Mouse (Mus musculus): ENCODE results near the gene Lztfl1. TPM values are rescaled to one million over a fixed set of nuclear protein-coding genes. Genes with fewer than 3 reads are reported as not detected.

Lztfl1 gene
- polyA plus RNA-seq, 1 experiment from 2014 or later = 20.7 TPM

GRCm38 (mm10) chr9:123734133-123734532, 16.6 kb upstream of the Lztfl1 start:
- Histone ChIP-seq H3K27ac (no peak overlapping the region), H3K9me3 (replicated peaks) (no peaks in the 10 kb centered on the region), H3K4me3 (replicated peaks) (no peak overlapping the region), H3K9ac (no peak overlapping the region), H3K4me2 (no peak overlapping the region), H3K36me3 (no peaks in the 10 kb centered on the region), H3K4me1 (replicated peaks) (no peaks in the 10 kb centered on the region), H3K27me3 (no peaks in the 10 kb centered on the region)
- WGBS (ENCODE audit: insufficient replicate concordance) = 44% methylated on average over 3 of the region's 3 CpGs
- no peak for ATAC-seq (ENCODE audit: low read depth)
- no peak for DNase-seq

DNA sequence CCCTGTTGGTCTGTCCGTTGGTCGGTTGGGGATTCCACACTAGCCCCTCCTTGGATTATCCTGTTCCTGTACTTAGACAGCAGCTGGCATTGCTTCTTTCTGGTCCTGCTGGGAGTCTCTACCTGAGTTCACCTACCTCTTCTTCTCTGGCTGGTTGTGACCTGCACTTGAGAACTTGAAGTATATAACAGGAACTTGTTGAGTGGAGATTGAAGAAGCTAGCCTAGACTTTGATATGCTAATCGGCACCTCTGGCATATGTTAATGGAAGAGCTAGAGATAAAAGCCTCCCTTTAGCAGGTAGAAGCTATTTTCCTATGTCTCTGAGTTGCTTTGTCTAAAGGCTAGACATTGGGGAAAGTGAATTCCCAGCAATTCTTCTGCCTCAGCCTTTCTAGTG, 13.8 kb upstream of the Lztfl1 start:
- ATAC-seq (ENCODE audit: low read depth) (no peak), DNase-seq (no peak)
- 53% methylated on average over 3 of the region's 3 CpGs for WGBS (ENCODE audit: insufficient replicate concordance)
- H3K9me3 ChIP-seq (replicated peaks) = no peaks in the 10 kb centered on the region
- no peaks in the 10 kb centered on the region for H3K36me3 ChIP-seq
- no peak overlapping the region for H3K9ac ChIP-seq
- H3K4me2 ChIP-seq = no peak overlapping the region
- H3K27me3 ChIP-seq = no peaks in the 10 kb centered on the region
- H3K27ac ChIP-seq = no peak overlapping the region
- no peak overlapping the region for H3K4me3 ChIP-seq (replicated peaks)
- no peaks in the 10 kb centered on the region for H3K4me1 ChIP-seq (replicated peaks)

GRCm38 (mm10) chr9:123722737-123723493, 5.4 kb upstream of the Lztfl1 start:
- WGBS (ENCODE audit: insufficient replicate concordance) = 44% methylated on average over 2 of the region's 2 CpGs
- Histone ChIP-seq H3K9ac (no peak overlapping the region), H3K4me2 (no peak overlapping the region)

GRCm38 (mm10) chr9:123716301-123716700, 1.2 kb downstream of the Lztfl1 start:
- peaks cover 6% of the 10 kb centered on the region; the same call in 1 of the 2 replicates for H3K36me3 ChIP-seq
- ATAC-seq (ENCODE audit: low read depth) = no peak
- H3K4me2 ChIP-seq = peak overlapping the region; percentile 83
- H3K9ac ChIP-seq = peak overlapping the region; percentile 42; the same call in 1 of the 2 replicates
- peaks cover 15% of the 10 kb centered on the region for H3K4me1 ChIP-seq (replicated peaks)
- no peaks in the 10 kb centered on the region for H3K9me3 ChIP-seq (replicated peaks)
- WGBS (ENCODE audit: insufficient replicate concordance) = 59% methylated on average over 3 of the region's 3 CpGs
- DNase-seq = no peak
- 0 out of 2 replicates have a peak, but pooled peaks cover 6% of the 10 kb centered on the region for H3K27me3 ChIP-seq
- peak overlapping the region; percentile 84 for H3K4me3 ChIP-seq (replicated peaks)
- H3K27ac ChIP-seq = no peak overlapping the region

More at GRCm38 (mm10) chr9:123722737-123723493, 5.4 kb upstream of the Lztfl1 start:
- Histone ChIP-seq H3K4me3 (replicated peaks) (no peak overlapping the region), H3K27ac (no peak overlapping the region), H3K36me3 (no peaks in the 10 kb centered on the region), H3K4me1 (replicated peaks) (peaks cover 2% of the 10 kb centered on the region; the same call in 1 of the 2 replicates), H3K27me3 (0 out of 2 replicates have a peak, but pooled peaks cover 6% of the 10 kb centered on the region), H3K9me3 (replicated peaks) (no peaks in the 10 kb centered on the region)
- ATAC-seq (ENCODE audit: low read depth) (no peak), DNase-seq (no peak)

DNA sequence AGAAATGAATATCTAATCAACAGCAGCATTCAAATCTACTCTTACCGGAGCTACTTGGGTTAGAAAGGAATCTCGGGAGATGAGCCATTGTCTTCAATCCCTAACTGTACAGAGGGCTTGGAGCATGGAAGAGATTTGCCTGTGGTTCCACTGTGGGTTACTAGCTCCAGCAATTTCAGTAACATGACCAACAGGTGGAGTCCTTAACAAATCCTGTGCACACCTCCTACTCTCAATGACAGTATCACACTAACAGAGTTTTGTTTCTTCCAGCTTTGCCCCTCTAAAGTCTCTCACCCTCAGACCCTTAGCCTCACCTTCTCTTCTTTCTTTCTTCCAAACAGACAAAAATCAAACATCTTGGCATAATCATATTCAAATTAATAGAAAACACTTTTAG, 4.4 kb downstream of the Lztfl1 start:
- Histone ChIP-seq H3K27ac (no peak overlapping the region), H3K4me2 (no peak overlapping the region), H3K4me1 (replicated peaks) (peaks cover 15% of the 10 kb centered on the region), H3K9ac (no peak overlapping the region), H3K9me3 (replicated peaks) (no peaks in the 10 kb centered on the region), H3K4me3 (replicated peaks) (no peak overlapping the region), H3K27me3 (no peaks in the 10 kb centered on the region), H3K36me3 (peaks cover 21% of the 10 kb centered on the region)
- no peak for ATAC-seq (ENCODE audit: low read depth)
- DNase-seq = no peak
- 77% methylated on average over 2 of the region's 2 CpGs for WGBS (ENCODE audit: insufficient replicate concordance)

- H3K27me3 ChIP-seq = no peaks in the 10 kb centered on the region
- H3K4me3 ChIP-seq (replicated peaks) = no peak overlapping the region
- H3K9me3 ChIP-seq (replicated peaks) = no peaks in the 10 kb centered on the region
- no peaks in the 10 kb centered on the region for H3K4me1 ChIP-seq (replicated peaks)
- DNase-seq = no peak
- H3K4me2 ChIP-seq = no peak overlapping the region
- H3K27ac ChIP-seq = no peak overlapping the region
- peaks cover 26% of the 10 kb centered on the region for H3K36me3 ChIP-seq
- 37% methylated on average over 2 of the region's 2 CpGs for WGBS (ENCODE audit: insufficient replicate concordance)
- H3K9ac ChIP-seq = no peak overlapping the region
- no peak for ATAC-seq (ENCODE audit: low read depth)
These were observed 8.3 kb downstream of the Lztfl1 start for GRCm38 (mm10) chr9:123709226-123709625.

- peak overlapping the region; percentile 37; the same call in 1 of the 2 replicates for H3K9ac ChIP-seq
- peak overlapping the region; percentile 85 for H3K27ac ChIP-seq
- 21% methylated on average over 5 of the region's 5 CpGs for WGBS (ENCODE audit: insufficient replicate concordance)
These were observed 15.7 kb downstream of the Lztfl1 start for GRCm38 (mm10) chr9:123701822-123702221.

GRCm38 (mm10) chr9:123695634-123696302, 21.7 kb downstream of the Lztfl1 start:
- H3K4me1 ChIP-seq (replicated peaks) = peaks cover 5% of the 10 kb centered on the region; the same call in 1 of the 2 replicates
- 77% methylated on average over 3 of the region's 3 CpGs for WGBS (ENCODE audit: insufficient replicate concordance)
- no peak overlapping the region for H3K9ac ChIP-seq
- no peak overlapping the region for H3K4me3 ChIP-seq (replicated peaks)
- DNase-seq (no peak), ATAC-seq (ENCODE audit: low read depth) (no peak)
- H3K27me3 ChIP-seq = no peaks in the 10 kb centered on the region
- no peaks in the 10 kb centered on the region for H3K9me3 ChIP-seq (replicated peaks)
- no peak overlapping the region for H3K27ac ChIP-seq
- peaks cover 11% of the 10 kb centered on the region for H3K36me3 ChIP-seq
- no peak overlapping the region for H3K4me2 ChIP-seq

More at GRCm38 (mm10) chr9:123701822-123702221, 15.7 kb downstream of the Lztfl1 start:
- Histone ChIP-seq H3K4me2 (peak overlapping the region; percentile 38), H3K9me3 (replicated peaks) (no peaks in the 10 kb centered on the region), H3K36me3 (peaks cover 11% of the 10 kb centered on the region), H3K4me3 (replicated peaks) (no peak overlapping the region), H3K4me1 (replicated peaks) (peaks cover 25% of the 10 kb centered on the region), H3K27me3 (no peaks in the 10 kb centered on the region)
- ATAC-seq (ENCODE audit: low read depth) (peak; percentile 99), DNase-seq (peak; percentile 61)

- peak; percentile 48; the same call in 1 of the 2 replicates for ATAC-seq (ENCODE audit: low read depth)
- 14% methylated on average over 1 of the region's 1 CpGs for WGBS (ENCODE audit: insufficient replicate concordance)
These were observed 29.3 kb downstream of the Lztfl1 start for GRCm38 (mm10) chr9:123688227-123688626.

GRCm38 (mm10) chr9:123686206-123686605, 31.3 kb downstream of the Lztfl1 start:
- no peaks in the 10 kb centered on the region for H3K36me3 ChIP-seq
- no peaks in the 10 kb centered on the region for H3K9me3 ChIP-seq (replicated peaks)
- H3K4me2 ChIP-seq = no peak overlapping the region
- DNase-seq (no peak), ATAC-seq (ENCODE audit: low read depth) (no peak)
- no peak overlapping the region for H3K9ac ChIP-seq
- 73% methylated on average over 5 of the region's 5 CpGs for WGBS (ENCODE audit: insufficient replicate concordance)
- H3K27ac ChIP-seq = no peak overlapping the region
- peaks cover 13% of the 10 kb centered on the region for H3K27me3 ChIP-seq
- no peak overlapping the region for H3K4me3 ChIP-seq (replicated peaks)
- H3K4me1 ChIP-seq (replicated peaks) = 0 out of 2 replicates have a peak, but pooled peaks cover 3% of the 10 kb centered on the region

More at GRCm38 (mm10) chr9:123688227-123688626, 29.3 kb downstream of the Lztfl1 start:
- H3K4me3 ChIP-seq (replicated peaks) = no peak overlapping the region
- 0 out of 2 replicates have a peak, but pooled peaks cover 3% of the 10 kb centered on the region for H3K4me1 ChIP-seq (replicated peaks)
- no peak overlapping the region for H3K4me2 ChIP-seq
- H3K9ac ChIP-seq = no peak overlapping the region
- H3K36me3 ChIP-seq = no peaks in the 10 kb centered on the region
- no peak overlapping the region for H3K27ac ChIP-seq
- H3K9me3 ChIP-seq (replicated peaks) = no peaks in the 10 kb centered on the region
- peaks cover 4% of the 10 kb centered on the region; the same call in 1 of the 2 replicates for H3K27me3 ChIP-seq
- no peak for DNase-seq

DNA sequence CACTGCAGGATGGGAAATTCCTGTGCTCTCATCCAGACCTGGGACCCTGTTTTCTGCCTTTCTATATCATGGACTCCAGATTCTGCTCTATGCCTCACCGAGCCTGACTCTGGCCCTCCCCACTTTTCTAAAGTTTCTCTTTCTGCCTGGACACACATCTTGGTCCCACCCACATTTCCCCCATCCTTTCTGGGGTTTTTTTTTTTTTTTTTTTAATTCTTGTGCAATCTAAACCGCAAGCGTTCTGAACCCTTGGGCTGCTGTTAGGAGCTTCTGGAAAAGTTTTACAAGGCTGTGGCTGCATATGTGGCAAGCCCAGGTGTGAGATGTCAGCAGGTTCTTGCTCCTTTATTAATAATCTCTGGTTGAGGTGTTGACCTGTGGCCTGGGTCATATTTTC, 33.8 kb downstream of the Lztfl1 start:
- no peak overlapping the region for H3K27ac ChIP-seq
- no peak for ATAC-seq (ENCODE audit: low read depth)
- H3K9me3 ChIP-seq (replicated peaks) = no peaks in the 10 kb centered on the region
- no peak overlapping the region for H3K4me2 ChIP-seq
- H3K36me3 ChIP-seq = no peaks in the 10 kb centered on the region
- H3K4me1 ChIP-seq (replicated peaks) = peaks cover 10% of the 10 kb centered on the region
- DNase-seq = no peak
- WGBS (ENCODE audit: insufficient replicate concordance) = 33% methylated on average over 3 of the region's 3 CpGs
- H3K27me3 ChIP-seq = peaks cover 38% of the 10 kb centered on the region
- no peak overlapping the region for H3K9ac ChIP-seq
- H3K4me3 ChIP-seq (replicated peaks) = no peak overlapping the region

All from liver, embryonic 13.5 days (tissue).